Mouse (Mus musculus): Measurements from ENCODE around the gene Phlpp1. TPM values are rescaled to one million over a fixed set of nuclear protein-coding genes. Genes with fewer than 3 reads are reported as not detected.

The Phlpp1 gene
- polyA plus RNA-seq, 1 experiment from 2014 or later = 4.2 TPM

GRCm38 (mm10) chr1:106362841-106363604 is 191.5 kb downstream of the Phlpp1 start:
- Histone ChIP-seq H3K27me3 (no peaks in the 10 kb centered on the region), H3K9ac (no peak overlapping the region), H3K36me3 (peaks cover 20% of the 10 kb centered on the region; the same call in 1 of the 2 replicates), H3K9me3 (replicated peaks) (no peaks in the 10 kb centered on the region), H3K27ac (no peak overlapping the region), H3K4me2 (no peak overlapping the region), H3K4me1 (replicated peaks) (no peaks in the 10 kb centered on the region), H3K4me3 (no peak overlapping the region)
- 81% methylated on average over 3 of the region's 3 CpGs for WGBS
- no peak for ATAC-seq (replicated peaks; ENCODE audit: insufficient number of reproducible peaks, insufficient read depth, low FRiP score, low read depth)

GRCm38 (mm10) chr1:106369330-106369729 is 197.8 kb downstream of the Phlpp1 start:
- Histone ChIP-seq H3K9ac (no peak overlapping the region), H3K4me1 (replicated peaks) (no peaks in the 10 kb centered on the region), H3K27me3 (no peaks in the 10 kb centered on the region), H3K4me2 (no peak overlapping the region), H3K36me3 (peaks cover 20% of the 10 kb centered on the region; the same call in 1 of the 2 replicates), H3K27ac (no peak overlapping the region), H3K9me3 (replicated peaks) (no peaks in the 10 kb centered on the region), H3K4me3 (no peak overlapping the region)
- no peak for ATAC-seq (replicated peaks; ENCODE audit: insufficient number of reproducible peaks, insufficient read depth, low FRiP score, low read depth)
- WGBS = 73% methylated on average over 3 of the region's 3 CpGs

GRCm38 (mm10) chr1:106372446-106372845 is 200.9 kb downstream of the Phlpp1 start:
- Histone ChIP-seq H3K9ac (no peak overlapping the region), H3K9me3 (replicated peaks) (no peaks in the 10 kb centered on the region), H3K4me3 (no peak overlapping the region), H3K36me3 (peaks cover 10% of the 10 kb centered on the region; the same call in 1 of the 2 replicates), H3K4me1 (replicated peaks) (no peaks in the 10 kb centered on the region), H3K27ac (no peak overlapping the region), H3K27me3 (no peaks in the 10 kb centered on the region), H3K4me2 (no peak overlapping the region)
- ATAC-seq (replicated peaks; ENCODE audit: insufficient number of reproducible peaks, insufficient read depth, low FRiP score, low read depth) = no peak
- 79% methylated on average over 2 of the region's 2 CpGs for WGBS

- WGBS = 95% methylated on average over 1 of the region's 1 CpGs
- no peak overlapping the region for H3K9ac ChIP-seq
- peaks cover 10% of the 10 kb centered on the region; the same call in 1 of the 2 replicates for H3K36me3 ChIP-seq
- no peak overlapping the region for H3K4me3 ChIP-seq
- ATAC-seq (replicated peaks; ENCODE audit: insufficient number of reproducible peaks, insufficient read depth, low FRiP score, low read depth) = no peak
- H3K4me1 ChIP-seq (replicated peaks) = no peaks in the 10 kb centered on the region
- no peaks in the 10 kb centered on the region for H3K27me3 ChIP-seq
- no peak overlapping the region for H3K27ac ChIP-seq
- no peak overlapping the region for H3K4me2 ChIP-seq
- no peaks in the 10 kb centered on the region for H3K9me3 ChIP-seq (replicated peaks)
These were observed 202.1 kb downstream of the Phlpp1 start for GRCm38 (mm10) chr1:106373656-106374055.

- Histone ChIP-seq H3K27ac (no peak overlapping the region), H3K4me2 (no peak overlapping the region), H3K36me3 (peaks cover 7% of the 10 kb centered on the region; the same call in 1 of the 2 replicates), H3K27me3 (no peaks in the 10 kb centered on the region), H3K9ac (no peak overlapping the region), H3K4me3 (no peak overlapping the region), H3K9me3 (replicated peaks) (no peaks in the 10 kb centered on the region), H3K4me1 (replicated peaks) (no peaks in the 10 kb centered on the region)
- WGBS = 94% methylated on average over 2 of the region's 2 CpGs
- ATAC-seq (replicated peaks; ENCODE audit: insufficient number of reproducible peaks, insufficient read depth, low FRiP score, low read depth) = no peak
These were observed 202.7 kb downstream of the Phlpp1 start for GRCm38 (mm10) chr1:106374274-106374673.

GRCm38 (mm10) chr1:106374971-106375370 is 203.4 kb downstream of the Phlpp1 start:
- Histone ChIP-seq H3K9ac (no peak overlapping the region), H3K36me3 (peaks cover 2% of the 10 kb centered on the region; the same call in 1 of the 2 replicates), H3K4me3 (no peak overlapping the region), H3K27ac (no peak overlapping the region), H3K27me3 (no peaks in the 10 kb centered on the region), H3K4me1 (replicated peaks) (no peaks in the 10 kb centered on the region), H3K9me3 (replicated peaks) (no peaks in the 10 kb centered on the region), H3K4me2 (no peak overlapping the region)
- WGBS = 66% methylated on average over 4 of the region's 4 CpGs
- no peak for ATAC-seq (replicated peaks; ENCODE audit: insufficient number of reproducible peaks, insufficient read depth, low FRiP score, low read depth)

GRCm38 (mm10) chr1:106376003-106376402 is 204.5 kb downstream of the Phlpp1 start:
- no peaks in the 10 kb centered on the region for H3K27me3 ChIP-seq
- no peaks in the 10 kb centered on the region for H3K4me1 ChIP-seq (replicated peaks)
- ATAC-seq (replicated peaks; ENCODE audit: insufficient number of reproducible peaks, insufficient read depth, low FRiP score, low read depth) = no peak
- H3K9me3 ChIP-seq (replicated peaks) = no peaks in the 10 kb centered on the region
- H3K4me3 ChIP-seq = no peak overlapping the region
- H3K36me3 ChIP-seq = peaks cover 3% of the 10 kb centered on the region; the same call in 1 of the 2 replicates
- no peak overlapping the region for H3K4me2 ChIP-seq
- 77% methylated on average over 3 of the region's 3 CpGs for WGBS
- no peak overlapping the region for H3K27ac ChIP-seq
- no peak overlapping the region for H3K9ac ChIP-seq

- Histone ChIP-seq H3K4me1 (replicated peaks) (no peaks in the 10 kb centered on the region), H3K4me2 (no peak overlapping the region), H3K4me3 (no peak overlapping the region), H3K27me3 (no peaks in the 10 kb centered on the region), H3K9me3 (replicated peaks) (no peaks in the 10 kb centered on the region), H3K36me3 (peaks cover 4% of the 10 kb centered on the region; the same call in 1 of the 2 replicates), H3K27ac (no peak overlapping the region), H3K9ac (no peak overlapping the region)
- 76% methylated on average over 1 of the region's 1 CpGs for WGBS
- ATAC-seq (replicated peaks; ENCODE audit: insufficient number of reproducible peaks, insufficient read depth, low FRiP score, low read depth) = no peak
These were observed 208.9 kb downstream of the Phlpp1 start for GRCm38 (mm10) chr1:106380465-106380864.

GRCm38 (mm10) chr1:106386542-106386941 is 215.0 kb downstream of the Phlpp1 start:
- Histone ChIP-seq H3K36me3 (no peaks in the 10 kb centered on the region; the same call in 1 of the 2 replicates), H3K9me3 (replicated peaks) (no peaks in the 10 kb centered on the region), H3K4me3 (no peak overlapping the region), H3K4me1 (replicated peaks) (peaks cover 7% of the 10 kb centered on the region; the same call in 1 of the 2 replicates), H3K27me3 (no peaks in the 10 kb centered on the region), H3K4me2 (no peak overlapping the region), H3K27ac (no peak overlapping the region), H3K9ac (no peak overlapping the region)
- 74% methylated on average over 5 of the region's 5 CpGs for WGBS
- no peak for ATAC-seq (replicated peaks; ENCODE audit: insufficient number of reproducible peaks, insufficient read depth, low FRiP score, low read depth)

GRCm38 (mm10) chr1:106387264-106387663 is 215.7 kb downstream of the Phlpp1 start:
- peaks cover 6% of the 10 kb centered on the region; the same call in 1 of the 2 replicates for H3K36me3 ChIP-seq
- H3K27me3 ChIP-seq = no peaks in the 10 kb centered on the region
- H3K9ac ChIP-seq = no peak overlapping the region
- ATAC-seq (replicated peaks; ENCODE audit: insufficient number of reproducible peaks, insufficient read depth, low FRiP score, low read depth) = peak; percentile 35; the same call in 1 of the 2 replicates
- no peaks in the 10 kb centered on the region for H3K9me3 ChIP-seq (replicated peaks)
- H3K4me3 ChIP-seq = no peak overlapping the region
- peaks cover 7% of the 10 kb centered on the region; the same call in 1 of the 2 replicates for H3K4me1 ChIP-seq (replicated peaks)
- no peak overlapping the region for H3K4me2 ChIP-seq
- 61% methylated on average over 4 of the region's 4 CpGs for WGBS
- H3K27ac ChIP-seq = no peak overlapping the region

GRCm38 (mm10) chr1:106389673-106390072 is 218.1 kb downstream of the Phlpp1 start:
- Histone ChIP-seq H3K27ac (no peak overlapping the region), H3K9ac (no peak overlapping the region), H3K36me3 (peaks cover 17% of the 10 kb centered on the region), H3K4me2 (no peak overlapping the region), H3K9me3 (replicated peaks) (no peaks in the 10 kb centered on the region), H3K4me1 (replicated peaks) (peaks cover 7% of the 10 kb centered on the region; the same call in 1 of the 2 replicates), H3K27me3 (no peaks in the 10 kb centered on the region), H3K4me3 (no peak overlapping the region)
- 16% methylated on average over 5 of the region's 5 CpGs for WGBS
- ATAC-seq (replicated peaks; ENCODE audit: insufficient number of reproducible peaks, insufficient read depth, low FRiP score, low read depth) = no peak; the same call in 1 of the 2 replicates

Measured in heart, embryonic 15.5 days (tissue).